Mouse (Mus musculus) heart, embryonic 10.5 days (tissue): ENCODE data around the gene Nup188. TPM values are rescaled to one million over a fixed set of nuclear protein-coding genes. Genes with fewer than 3 reads are reported as not detected.

Source experiments
- DNase-seq: peaks from one replicate; pipeline ENCODE4 v3.0.0-alpha.2; 2017; ENCODE audit warnings: low spot score
- H3K27ac ChIP-seq: fragments of 300-500 bp; sonication (generic); 2 replicates; pipeline ENCODE4 v1.5.1; 2016; ENCODE audit warnings: mild to moderate bottlenecking
- H3K27me3 ChIP-seq: fragments of 300-500 bp; sonication (generic); 2 replicates; pipeline ENCODE4 v1.6.1; 2016; ENCODE audit warnings: mild to moderate bottlenecking; ENCODE audit not compliant: poor library complexity, insufficient read depth, severe bottlenecking
- H3K36me3 ChIP-seq: fragments of 300-500 bp; sonication (generic); 2 replicates; pipeline ENCODE4 v1.6.1; 2016; ENCODE audit warnings: mild to moderate bottlenecking, moderate library complexity
- H3K4me1 ChIP-seq: fragments of 300-500 bp; sonication (generic); 2 replicates; pipeline ENCODE4 v1.6.1; 2016; ENCODE audit warnings: mild to moderate bottlenecking
- H3K4me3 ChIP-seq: fragments of 300-500 bp; sonication (generic); 2 replicates; pipeline ENCODE4 v1.5.1; 2016; ENCODE audit warnings: mild to moderate bottlenecking, moderate library complexity
- H3K9me3 ChIP-seq: fragments of 300-500 bp; sonication (generic); 2 replicates; pipeline ENCODE4 v1.6.1; 2016; ENCODE audit warnings: mild to moderate bottlenecking, moderate library complexity
- WGBS: fragments of 180-500 bp; shearing (Covaris S2); methylation state at CpG from one replicate; pipeline ENCODE4 v1.1.7; 2016; 5-methylcytosine and 5-hydroxymethylcytosine counted together
- polyA plus RNA-seq: library from polyadenylated mRNA; unstranded; fragments of >200 nt; fragmentation: Nextera tagmentation; extraction: Ambion mirVana; gene quantifications from 2 replicates; pipeline ENCODE4 v1.2.1, GENCODE M21; 2016

Nup188 gene
- polyA plus RNA-seq, 1 experiment from 2014 or later = 46.5 TPM

DNA sequence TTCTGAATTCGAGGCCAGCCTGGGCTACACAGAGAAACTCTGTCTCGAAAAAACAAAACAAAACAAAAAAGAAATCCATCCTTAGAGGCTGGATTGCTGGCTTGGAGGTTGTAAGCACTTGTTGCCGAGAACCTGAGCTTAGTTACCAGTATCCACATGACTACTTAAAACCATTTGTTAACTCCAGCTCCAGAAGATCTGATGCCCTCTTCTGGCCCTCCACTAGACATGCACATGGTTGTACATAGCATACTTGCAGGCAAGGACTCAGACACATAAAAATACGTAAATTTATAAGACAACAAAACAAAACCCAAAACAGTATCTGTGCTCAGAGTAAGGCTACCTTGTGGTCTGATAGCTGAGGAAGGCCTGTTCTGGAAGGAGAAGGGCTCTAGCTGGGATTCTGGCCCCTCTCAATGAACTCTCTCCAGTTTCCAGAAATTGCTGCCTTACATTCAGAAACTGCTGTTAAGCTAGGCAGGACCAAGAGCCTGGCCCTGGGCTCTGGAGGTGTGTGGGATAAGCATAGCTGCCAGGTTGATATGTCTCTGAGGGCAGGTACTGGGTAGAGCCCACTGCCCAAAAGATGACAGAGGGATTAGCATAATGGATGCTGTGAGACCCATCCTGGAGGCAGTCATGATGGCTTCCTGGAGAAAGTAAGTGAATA is 25.0 kb upstream of the Nup188 start:
- Histone ChIP-seq H3K27ac (no peak overlapping the region), H3K36me3 (peaks cover 85% of the 10 kb centered on the region), H3K9me3 (no peaks in the 10 kb centered on the region), H3K27me3 (no peaks in the 10 kb centered on the region), H3K4me1 (peaks cover 49% of the 10 kb centered on the region), H3K4me3 (no peak overlapping the region)
- 82% methylated on average over 4 of the region's 4 CpGs for WGBS
- no peak for DNase-seq

GRCm38 (mm10) chr2:30261921-30262839 is 24.0 kb upstream of the Nup188 start:
- Histone ChIP-seq H3K9me3 (no peaks in the 10 kb centered on the region), H3K4me1 (peaks cover 58% of the 10 kb centered on the region), H3K36me3 (peaks cover 75% of the 10 kb centered on the region), H3K27me3 (no peaks in the 10 kb centered on the region), H3K4me3 (no peak overlapping the region), H3K27ac (peak overlapping the region; percentile 24; the same call in 1 of the 2 replicates)
- 89% methylated on average over 18 of the region's 18 CpGs for WGBS
- DNase-seq = no peak

DNA sequence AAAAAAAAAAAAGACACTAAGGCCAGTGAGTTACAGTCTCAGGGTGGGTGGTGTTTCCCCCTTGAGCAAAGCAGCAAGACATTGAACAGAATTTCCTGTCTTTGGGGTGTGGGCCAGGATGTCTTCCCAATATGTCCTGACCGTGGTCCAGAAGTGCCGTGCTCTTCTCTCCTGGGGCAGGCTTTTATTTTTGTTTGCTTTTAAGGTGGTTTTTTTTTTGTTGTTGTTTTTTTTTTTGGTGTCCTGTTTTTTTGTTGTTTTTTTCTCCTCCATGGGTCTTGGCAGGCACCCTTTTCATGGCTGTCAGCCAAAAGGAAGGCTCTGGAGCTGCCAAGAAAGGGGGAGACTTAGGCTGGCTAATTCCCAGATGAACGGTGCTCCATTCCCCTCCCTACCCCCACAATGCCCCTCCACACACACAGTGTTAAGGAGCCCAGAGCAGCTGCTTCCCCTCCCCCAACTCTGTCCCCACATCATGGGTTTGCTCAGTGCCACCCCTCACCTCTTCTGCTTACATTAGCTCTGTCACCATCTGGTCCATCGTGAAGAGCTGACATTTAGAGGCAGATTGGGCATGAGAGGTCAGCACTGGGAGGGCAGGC is 23.3 kb upstream of the Nup188 start:
- peaks cover 67% of the 10 kb centered on the region for H3K36me3 ChIP-seq
- no peaks in the 10 kb centered on the region for H3K9me3 ChIP-seq
- peaks cover 53% of the 10 kb centered on the region for H3K4me1 ChIP-seq
- no peak overlapping the region for H3K27ac ChIP-seq
- no peak for DNase-seq
- WGBS = 57% methylated on average over 4 of the region's 4 CpGs
- no peaks in the 10 kb centered on the region for H3K27me3 ChIP-seq
- no peak overlapping the region for H3K4me3 ChIP-seq

- DNase-seq = no peak
These were observed 22.4 kb upstream of the Nup188 start for GRCm38 (mm10) chr2:30263811-30264210.

DNA sequence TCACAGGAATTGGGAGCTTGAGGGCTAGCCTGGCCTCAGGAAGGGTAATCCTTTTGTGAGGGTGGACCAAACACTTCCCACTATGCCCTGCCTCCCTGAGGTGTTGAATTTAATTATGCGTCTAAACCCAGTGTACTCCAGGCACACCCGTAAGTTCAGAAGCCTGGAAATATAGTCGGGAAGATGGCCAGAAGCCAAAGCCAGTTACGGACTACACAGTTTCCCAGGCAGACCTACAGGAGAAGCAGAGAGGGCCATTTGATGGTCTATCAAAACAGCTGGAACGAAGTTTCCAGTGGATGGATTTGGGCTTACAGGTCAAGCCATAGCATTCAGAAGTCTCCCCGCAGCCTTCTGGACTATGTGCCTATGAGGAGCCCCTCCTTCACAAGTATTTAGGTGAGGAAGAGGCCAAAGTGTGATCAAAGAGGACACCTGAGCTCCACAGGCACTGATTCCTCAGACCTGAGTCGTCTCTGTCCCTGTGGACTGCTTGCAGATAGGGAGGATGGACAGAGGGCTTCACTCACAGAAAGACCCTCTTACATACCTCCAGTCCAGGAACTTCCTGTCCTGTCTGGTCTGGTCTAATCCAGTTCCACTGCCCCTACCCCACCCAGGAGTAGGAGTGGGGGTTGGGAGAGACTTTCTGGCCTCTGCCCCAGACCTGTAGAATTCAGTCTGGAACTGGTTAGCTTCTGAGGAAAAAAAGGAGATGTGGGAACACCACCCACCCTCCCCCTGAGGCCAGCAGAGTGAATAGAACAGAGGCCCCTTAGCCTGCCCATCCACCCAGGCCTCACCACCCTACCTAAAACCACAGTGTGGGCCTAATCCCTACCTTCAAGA is 21.3 kb upstream of the Nup188 start:
- DNase-seq = no peak
- H3K27ac ChIP-seq = peak overlapping the region; percentile 85
- H3K9me3 ChIP-seq = no peaks in the 10 kb centered on the region
- 73% methylated on average over 7 of the region's 7 CpGs for WGBS
- H3K27me3 ChIP-seq = no peaks in the 10 kb centered on the region
- H3K36me3 ChIP-seq = peaks cover 48% of the 10 kb centered on the region
- peaks cover 43% of the 10 kb centered on the region for H3K4me1 ChIP-seq
- H3K4me3 ChIP-seq = no peak overlapping the region

More at GRCm38 (mm10) chr2:30263811-30264210, 22.4 kb upstream of the Nup188 start:
- no peak overlapping the region for H3K4me3 ChIP-seq
- 87% methylated on average over 6 of the region's 6 CpGs for WGBS
- H3K36me3 ChIP-seq = peaks cover 58% of the 10 kb centered on the region
- no peaks in the 10 kb centered on the region for H3K27me3 ChIP-seq
- peaks cover 48% of the 10 kb centered on the region for H3K4me1 ChIP-seq
- 0 out of 2 replicates have a peak overlapping the region, but pooled peaks have one; percentile 10 for H3K27ac ChIP-seq
- H3K9me3 ChIP-seq = no peaks in the 10 kb centered on the region

DNA sequence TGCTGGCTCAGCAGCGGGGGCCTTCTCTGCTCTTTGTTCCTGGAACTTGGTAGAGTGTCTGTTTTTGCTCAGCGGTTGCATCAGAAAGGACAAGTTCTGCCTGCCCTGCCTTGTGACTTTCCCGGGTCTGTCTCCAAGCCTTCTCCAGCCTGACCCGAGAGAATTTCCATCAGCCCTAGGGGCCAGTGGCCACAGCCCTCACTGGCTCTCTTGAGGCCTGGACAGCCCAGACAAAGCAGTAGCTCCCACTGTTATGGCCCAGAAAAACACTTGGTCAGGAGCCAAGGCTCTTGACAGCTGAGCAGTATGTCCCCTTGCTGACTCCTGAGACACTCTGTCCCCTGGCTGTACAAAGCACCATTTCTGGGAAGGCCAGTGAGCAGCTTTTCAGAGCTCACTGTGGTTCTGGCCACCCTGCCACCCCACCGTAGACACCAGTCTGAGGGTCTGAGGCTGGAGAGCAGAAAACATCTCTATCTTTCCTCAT is 20.4 kb upstream of the Nup188 start, which contains the start of gene Phyhd1:
Gene Phyhd1 (plus strand): TSS at position 437 of the 487 bp plus-strand sequence.
- peak within 1 kb of the TSS; percentile 85 for H3K27ac ChIP-seq
- peak within 1 kb of the TSS; percentile 29 for H3K4me3 ChIP-seq
- no peaks in the 10 kb centered on the region for H3K27me3 ChIP-seq
- peaks cover 46% of the 10 kb centered on the region for H3K4me1 ChIP-seq
- peaks cover 38% of the 10 kb centered on the region for H3K36me3 ChIP-seq
- 23% methylated on average over 5 of the region's 5 CpGs for WGBS
- no peaks in the 10 kb centered on the region for H3K9me3 ChIP-seq
- no peak for DNase-seq

DNA sequence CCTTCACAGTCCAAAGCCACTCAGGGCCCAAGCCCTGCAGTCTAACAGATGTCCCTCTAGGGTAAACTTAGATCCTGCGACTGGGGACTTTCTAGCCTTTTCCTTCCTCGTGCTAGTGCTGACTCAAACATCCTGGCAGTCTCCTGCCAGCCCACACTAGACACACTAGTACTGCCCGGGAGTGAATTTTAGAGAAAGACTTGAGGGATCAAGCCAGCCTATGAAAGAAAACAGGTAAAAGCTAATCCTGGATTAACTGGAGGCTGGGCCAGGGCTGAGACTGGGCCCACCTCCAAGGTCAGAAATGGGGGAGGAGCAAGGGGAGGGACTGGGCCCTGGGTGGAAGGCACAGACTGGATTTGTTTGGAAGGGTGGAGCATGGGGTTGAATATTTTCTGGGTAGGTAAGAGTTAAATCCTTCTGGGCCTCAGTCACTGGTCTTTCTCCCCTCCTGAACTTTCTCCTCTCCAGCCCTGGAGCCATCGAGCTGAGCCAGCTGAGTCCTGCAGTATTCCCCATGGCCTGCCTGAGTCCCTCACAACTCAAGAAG is 19.7 kb upstream of the Nup188 start:
- no peaks in the 10 kb centered on the region for H3K27me3 ChIP-seq
- peak overlapping the region; percentile 29 for H3K4me3 ChIP-seq
- DNase-seq = no peak
- H3K4me1 ChIP-seq = peaks cover 46% of the 10 kb centered on the region
- H3K27ac ChIP-seq = peak overlapping the region; percentile 85
- 18% methylated on average over 4 of the region's 4 CpGs for WGBS
- peaks cover 32% of the 10 kb centered on the region for H3K36me3 ChIP-seq
- H3K9me3 ChIP-seq = no peaks in the 10 kb centered on the region

GRCm38 (mm10) chr2:30267466-30267865 is 18.7 kb upstream of the Nup188 start:
- H3K4me1 ChIP-seq = peaks cover 46% of the 10 kb centered on the region
- H3K9me3 ChIP-seq = no peaks in the 10 kb centered on the region
- no peak for DNase-seq
- no peaks in the 10 kb centered on the region for H3K27me3 ChIP-seq
- no peak overlapping the region for H3K4me3 ChIP-seq
- WGBS = 93% methylated on average over 2 of the region's 2 CpGs
- H3K27ac ChIP-seq = no peak overlapping the region
- peaks cover 22% of the 10 kb centered on the region for H3K36me3 ChIP-seq

DNA sequence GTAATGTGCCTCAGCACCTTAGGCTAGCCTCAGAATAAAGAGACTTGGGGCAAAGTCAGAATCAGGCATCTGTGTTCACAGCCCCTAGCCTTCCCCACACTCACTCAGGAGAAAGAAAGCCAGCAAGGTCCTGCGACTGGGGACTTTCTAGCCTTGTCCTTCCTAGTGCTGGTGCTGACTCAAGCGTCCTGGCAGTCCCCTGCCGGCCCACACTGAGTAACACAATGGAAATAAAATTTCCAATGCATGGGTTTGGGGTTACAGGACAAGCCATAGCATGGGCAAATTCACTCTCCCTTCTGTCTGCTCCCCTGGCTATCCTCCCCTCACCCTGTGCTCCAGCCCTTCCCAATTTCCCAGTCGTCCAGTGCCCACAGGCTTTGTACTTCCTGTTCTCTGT is 17.8 kb upstream of the Nup188 start:
- no peaks in the 10 kb centered on the region for H3K9me3 ChIP-seq
- no peaks in the 10 kb centered on the region for H3K27me3 ChIP-seq
- H3K4me3 ChIP-seq = no peak overlapping the region
- H3K27ac ChIP-seq = peak overlapping the region; percentile 52
- peaks cover 42% of the 10 kb centered on the region for H3K4me1 ChIP-seq
- DNase-seq = no peak
- WGBS = 46% methylated on average over 4 of the region's 4 CpGs
- peaks cover 18% of the 10 kb centered on the region for H3K36me3 ChIP-seq

- WGBS = 86% methylated on average over 17 of the region's 17 CpGs
- H3K4me3 ChIP-seq = no peak overlapping the region
- DNase-seq = no peak
- peaks cover 8% of the 10 kb centered on the region for H3K36me3 ChIP-seq
- H3K9me3 ChIP-seq = no peaks in the 10 kb centered on the region
- peaks cover 40% of the 10 kb centered on the region for H3K4me1 ChIP-seq
- H3K27ac ChIP-seq = peak overlapping the region; percentile 47; the same call in 1 of the 2 replicates
- no peaks in the 10 kb centered on the region for H3K27me3 ChIP-seq
These were observed 16.8 kb upstream of the Nup188 start for GRCm38 (mm10) chr2:30269241-30269990.

DNA sequence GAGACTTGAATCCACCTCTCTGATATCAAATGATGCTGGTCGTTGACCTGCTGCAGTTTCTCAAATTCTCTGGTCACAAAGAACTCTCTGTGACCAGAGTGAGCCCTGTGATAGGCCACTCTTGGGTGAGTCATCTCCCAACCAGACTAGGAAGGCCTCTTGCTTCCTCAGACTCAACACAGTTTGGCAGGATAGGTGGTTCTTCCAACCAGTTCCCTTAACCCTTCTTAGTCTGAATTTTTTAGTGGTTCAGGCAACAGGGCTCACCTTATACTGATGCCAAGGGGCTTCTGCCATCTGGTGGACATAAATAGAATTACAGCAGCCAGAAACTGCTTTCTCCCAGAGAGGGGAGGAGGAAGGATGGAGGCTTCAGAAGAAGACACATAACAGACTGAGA is 16.1 kb upstream of the Nup188 start:
- peaks cover 33% of the 10 kb centered on the region for H3K4me1 ChIP-seq
- no peak for DNase-seq
- no peak overlapping the region for H3K4me3 ChIP-seq
- WGBS = 33% methylated on average over 1 of the region's 1 CpGs
- peaks cover 3% of the 10 kb centered on the region; the same call in 1 of the 2 replicates for H3K36me3 ChIP-seq
- 0 out of 2 replicates have a peak overlapping the region, but pooled peaks have one; percentile 47 for H3K27ac ChIP-seq
- H3K27me3 ChIP-seq = no peaks in the 10 kb centered on the region
- H3K9me3 ChIP-seq = no peaks in the 10 kb centered on the region
